Mouse (Mus musculus) testis, adult 2 months (tissue): ENCODE data around the gene Plekhg6. TPM values are rescaled to one million over a fixed set of nuclear protein-coding genes. Genes with fewer than 3 reads are reported as not detected.

Experiments
- H3K27ac ChIP-seq: fragments of 200-500 bp; 2 replicates; pipeline ENCODE4 v1.5.1; 2012; ENCODE audit warnings: low read depth, low read length; ENCODE audit not compliant: control insufficient read depth, insufficient read depth
- H3K27me3 ChIP-seq: fragments of 200-500 bp; 2 replicates; pipeline ENCODE4 v1.6.1; 2012; ENCODE audit warnings: mild to moderate bottlenecking, low read length, moderate library complexity; ENCODE audit not compliant: control insufficient read depth, insufficient read depth
- H3K36me3 ChIP-seq: fragments of 200-500 bp; 2 replicates; pipeline ENCODE4 v1.6.1; 2012; ENCODE audit warnings: mild to moderate bottlenecking, low read length; ENCODE audit not compliant: control insufficient read depth, insufficient read depth
- H3K4me1 ChIP-seq: fragments of 200-500 bp; 2 replicates; pipeline ENCODE4 v1.6.1; 2012; ENCODE audit warnings: low read length; ENCODE audit not compliant: control insufficient read depth, insufficient read depth
- H3K4me3 ChIP-seq: fragments of 200-500 bp; 2 replicates; pipeline ENCODE4 v1.5.1; 2012; ENCODE audit warnings: low read depth, mild to moderate bottlenecking, low read length, moderate library complexity, mixed read lengths; ENCODE audit not compliant: control insufficient read depth
- CTCF ChIP-seq: fragments of 200-500 bp; IDR thresholded peaks from 2 replicates; pipeline ENCODE4 v1.5.1; 2012; ENCODE audit warnings: low read depth, mild to moderate bottlenecking, inconsistent platforms, low read length, moderate library complexity; ENCODE audit not compliant: control insufficient read depth, insufficient read depth, insufficient replicate concordance
- POLR2A ChIP-seq: fragments of 200-500 bp; IDR thresholded peaks from 2 replicates; pipeline ENCODE4 v1.6.1; 2012; ENCODE audit warnings: low read depth, mild to moderate bottlenecking, inconsistent platforms, low read length, moderate library complexity; ENCODE audit not compliant: control insufficient read depth
- polyA plus RNA-seq: library from polyadenylated mRNA; depleted of rRNA; stranded (reverse); fragments of >200 nt; gene quantifications from 2 replicates; pipeline ENCODE4 v1.2.3, GENCODE M21; 2012; rRNA removed

Plekhg6 gene
- 0.11 and 0.46 TPM in 2 replicates for polyA plus RNA-seq

DNA sequence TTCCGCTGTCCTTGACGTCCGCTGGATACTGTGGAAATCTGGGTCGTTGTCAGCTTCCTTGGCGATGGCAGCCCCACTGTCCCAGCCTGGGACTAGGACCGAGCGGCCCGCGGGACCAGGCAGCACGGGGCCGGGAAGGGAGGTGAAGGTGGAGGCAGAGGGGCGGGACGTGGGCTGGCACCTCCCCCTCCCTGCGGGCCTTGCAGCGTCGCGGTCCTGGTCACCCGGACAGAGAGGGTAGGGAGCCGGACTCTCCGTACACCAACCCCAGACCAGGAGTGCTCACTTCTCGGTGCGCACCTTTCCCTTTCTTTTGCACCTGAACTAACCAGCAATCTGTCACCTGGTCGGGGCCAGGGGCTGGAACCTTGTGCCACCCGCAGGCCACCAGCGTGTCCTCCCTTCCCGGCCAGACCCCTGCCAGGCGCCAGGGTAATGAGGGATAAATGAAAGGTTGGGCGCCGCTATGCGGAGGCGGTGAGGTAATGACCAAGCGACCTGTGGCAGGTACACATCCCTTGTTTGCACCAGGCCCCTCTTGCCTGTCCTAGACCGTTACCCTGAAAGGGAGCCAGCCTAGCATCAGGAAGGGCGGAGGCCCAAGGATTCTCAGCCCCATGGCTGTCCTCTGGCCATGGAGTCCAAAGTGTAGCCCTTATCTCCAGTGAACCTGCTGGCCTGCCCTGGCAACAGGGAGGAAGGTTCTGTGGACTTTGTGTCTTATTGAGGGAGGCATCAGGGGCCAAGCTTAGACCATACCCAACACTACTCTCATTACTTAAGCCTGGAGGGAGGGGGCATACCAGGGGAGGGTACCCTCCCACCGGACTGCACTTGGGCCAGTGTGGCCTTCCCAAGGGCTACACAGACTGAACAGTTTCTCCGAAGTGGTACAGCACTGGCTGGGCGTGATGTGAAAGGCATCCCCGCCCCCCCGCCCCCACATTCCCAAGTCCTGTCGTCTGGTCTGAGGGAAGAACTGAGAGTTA is at the start of gene Plekhg6:
Plekhg6 (minus strand) TSS at position 422 of the 989 bp plus-strand sequence.
- Histone ChIP-seq H3K36me3 (no peaks in the 10 kb centered on the region), H3K27ac (no peak within 1 kb of the TSS), H3K4me1 (peaks cover 6% of the 10 kb centered on the region), H3K27me3 (no peaks in the 10 kb centered on the region), H3K4me3 (0 out of 2 replicates have a peak within 1 kb of the TSS, but pooled peaks have one; percentile 26)
- TF ChIP-seq POLR2A = no peak
- TF ChIP-seq CTCF = no peak

DNA sequence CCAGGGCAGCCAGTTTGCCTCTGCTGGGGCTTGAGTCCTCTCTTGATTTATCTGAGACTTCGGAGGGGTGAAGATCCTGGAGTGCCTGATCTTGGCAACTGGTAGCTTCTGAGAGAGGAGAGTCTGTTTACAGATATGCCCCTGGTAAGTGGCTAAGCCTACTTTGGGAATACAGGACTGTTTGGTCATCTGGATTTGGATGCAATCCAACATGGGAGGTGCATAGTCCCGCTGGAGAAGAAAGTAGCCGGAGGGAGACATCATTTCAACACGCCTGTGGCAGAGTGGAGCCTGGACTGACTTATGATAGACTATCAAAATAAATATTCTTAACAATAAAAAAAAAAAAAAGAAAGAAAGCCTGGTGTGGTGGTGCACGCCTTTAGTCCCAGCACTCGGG is 49.1 kb upstream of the Plekhg6 start:
- no peaks in the 10 kb centered on the region for H3K36me3 ChIP-seq
- H3K27me3 ChIP-seq = no peaks in the 10 kb centered on the region
- no peak for TF ChIP-seq POLR2A
- no peak for TF ChIP-seq CTCF
- H3K27ac ChIP-seq = no peak overlapping the region
- H3K4me3 ChIP-seq = no peak overlapping the region
- peaks cover 8% of the 10 kb centered on the region for H3K4me1 ChIP-seq

DNA sequence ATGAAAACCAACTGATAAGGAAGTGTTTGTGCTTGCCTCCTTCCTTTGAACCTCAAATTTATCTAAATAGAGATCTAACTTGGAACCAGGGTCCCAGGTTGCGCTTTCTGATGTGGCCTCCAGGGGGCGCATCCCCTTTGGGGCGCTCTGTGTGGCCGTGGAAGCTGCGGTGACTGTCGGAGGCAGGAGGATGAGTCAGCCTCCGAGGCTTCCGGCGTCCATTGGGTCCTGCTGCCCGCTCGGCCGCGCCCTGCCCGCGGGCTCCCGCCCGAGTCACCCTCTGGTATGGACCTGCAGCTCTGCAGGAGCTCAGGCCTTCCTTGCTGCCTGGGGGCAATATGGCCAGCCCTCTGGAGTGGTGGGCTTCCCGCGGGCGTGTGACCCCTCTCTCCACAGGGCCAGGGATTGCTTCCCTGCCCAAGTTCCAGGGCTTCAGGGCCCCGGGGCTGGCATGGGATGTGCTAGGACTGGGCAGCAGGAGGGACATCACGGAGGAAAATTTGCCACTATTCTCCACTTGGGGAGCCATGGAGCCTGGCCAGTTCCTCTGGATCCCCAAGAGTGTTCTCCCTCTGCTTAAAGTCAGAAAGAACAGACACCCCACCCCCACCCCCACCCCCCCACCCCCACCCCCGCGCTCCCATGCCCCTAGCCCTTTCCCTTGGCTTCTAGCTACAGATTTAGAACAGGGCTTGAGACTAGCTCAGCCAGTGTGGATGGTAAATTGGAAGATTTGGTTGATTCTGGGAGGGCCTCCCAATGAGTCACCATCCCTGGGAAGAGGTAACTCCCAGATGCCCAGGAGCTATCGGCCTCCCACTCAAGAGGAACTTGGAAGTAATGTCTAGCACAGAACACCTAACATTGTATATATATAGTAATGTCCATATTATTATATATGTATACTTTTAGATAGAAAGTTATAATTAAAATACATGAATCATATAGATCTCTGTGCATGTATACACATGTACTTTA is 46.1 kb upstream of the Plekhg6 start:
- TF ChIP-seq POLR2A = no peak
- peak; percentile 91 for TF ChIP-seq CTCF
- no peaks in the 10 kb centered on the region for H3K36me3 ChIP-seq
- H3K27ac ChIP-seq = no peak overlapping the region
- H3K4me1 ChIP-seq = peaks cover 8% of the 10 kb centered on the region
- no peaks in the 10 kb centered on the region for H3K27me3 ChIP-seq
- peak overlapping the region; percentile 43; the same call in 1 of the 2 replicates for H3K4me3 ChIP-seq

DNA sequence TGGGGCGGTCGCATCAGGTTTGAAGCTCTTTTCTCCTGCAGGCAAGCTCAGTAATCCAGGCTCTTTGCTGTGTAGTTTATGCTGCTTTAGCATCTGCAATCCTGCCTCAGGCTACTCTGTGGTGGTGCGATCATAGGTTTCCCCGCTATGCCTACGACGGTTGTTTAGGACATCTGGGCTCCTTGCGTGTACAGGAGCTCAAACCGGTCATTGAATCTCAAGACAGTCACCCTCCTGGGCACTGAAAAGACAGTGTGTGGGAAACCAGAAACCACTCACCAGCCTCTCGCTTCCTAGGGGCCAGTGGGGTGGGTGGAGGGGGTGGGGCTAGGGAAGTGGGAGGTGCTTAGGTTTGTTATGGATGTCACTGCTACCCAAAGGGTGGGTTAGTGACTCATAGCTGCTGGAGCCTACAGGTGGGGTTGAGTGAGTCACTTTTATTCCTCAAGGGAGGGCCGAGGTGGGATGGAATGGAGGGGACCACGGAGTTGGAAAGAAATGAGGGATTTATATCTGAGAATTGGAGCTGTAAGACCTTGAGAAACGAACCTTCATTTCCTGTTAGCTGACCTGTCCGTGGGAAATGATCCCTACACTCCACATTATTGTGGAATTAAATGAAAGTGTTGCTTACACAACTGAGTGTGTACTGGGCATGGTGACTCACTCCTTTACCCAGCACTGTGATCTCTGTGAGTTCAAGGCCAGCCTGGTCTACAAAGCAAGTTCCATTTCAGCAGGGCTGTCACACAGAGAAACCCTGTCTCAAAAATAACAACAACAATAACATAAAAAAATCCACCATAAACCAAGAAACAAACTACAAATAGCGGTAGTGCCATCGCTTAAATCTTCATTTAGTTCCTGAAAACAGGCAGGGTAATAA is 44.9 kb upstream of the Plekhg6 start:
- H3K36me3 ChIP-seq = no peaks in the 10 kb centered on the region
- H3K27me3 ChIP-seq = no peaks in the 10 kb centered on the region
- H3K4me1 ChIP-seq = peaks cover 4% of the 10 kb centered on the region
- no peak overlapping the region for H3K27ac ChIP-seq
- no peak overlapping the region for H3K4me3 ChIP-seq
- TF ChIP-seq CTCF = no peak

DNA sequence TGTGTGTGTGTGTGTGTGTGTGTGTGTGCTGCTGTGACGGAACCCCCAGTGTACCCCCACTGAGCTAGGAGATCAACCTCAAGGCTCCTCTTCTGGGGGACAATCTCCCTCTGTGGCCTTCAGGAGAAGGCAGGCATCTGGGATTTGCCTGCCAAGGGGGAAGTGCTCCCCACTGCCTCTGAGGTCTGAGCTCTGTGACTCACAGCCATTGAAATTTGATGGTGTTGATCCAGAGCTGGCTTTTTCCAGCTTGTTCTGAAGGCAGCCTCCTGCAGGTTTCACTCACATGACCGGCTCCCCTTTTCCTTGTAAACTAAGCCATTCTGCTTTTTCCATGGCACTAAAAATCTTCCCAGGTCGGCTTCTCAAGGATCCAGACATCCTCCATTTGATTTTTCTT is 43.6 kb upstream of the Plekhg6 start:
- Histone ChIP-seq H3K36me3 (no peaks in the 10 kb centered on the region), H3K27ac (no peak overlapping the region), H3K4me3 (no peak overlapping the region), H3K4me1 (no peaks in the 10 kb centered on the region; the same call in 1 of the 2 replicates), H3K27me3 (no peaks in the 10 kb centered on the region)
- no peak for TF ChIP-seq POLR2A
- no peak for TF ChIP-seq CTCF

DNA sequence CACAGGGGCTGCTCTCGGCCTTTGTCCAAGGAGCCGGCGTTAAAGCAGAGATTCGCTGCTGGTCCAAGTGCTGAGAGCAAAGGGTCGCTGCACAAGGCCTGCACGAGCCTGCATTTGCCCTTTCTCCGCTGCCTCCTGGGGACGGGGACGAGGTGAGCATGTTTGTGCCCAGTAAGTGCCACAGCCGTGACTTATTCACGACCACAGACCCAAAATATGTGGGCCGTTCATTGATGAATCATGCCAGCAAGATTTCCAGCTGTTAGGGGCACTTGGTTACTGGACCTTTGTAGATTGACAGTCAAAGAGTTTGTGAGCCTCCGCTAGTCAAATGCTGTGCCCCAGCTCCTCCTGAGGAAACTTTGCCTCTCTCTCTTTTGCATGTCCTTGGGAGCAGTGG is 42.9 kb upstream of the Plekhg6 start:
- Histone ChIP-seq H3K4me3 (no peak overlapping the region), H3K27me3 (no peaks in the 10 kb centered on the region), H3K4me1 (no peaks in the 10 kb centered on the region; the same call in 1 of the 2 replicates), H3K36me3 (no peaks in the 10 kb centered on the region), H3K27ac (no peak overlapping the region)
- no peak for TF ChIP-seq CTCF

DNA sequence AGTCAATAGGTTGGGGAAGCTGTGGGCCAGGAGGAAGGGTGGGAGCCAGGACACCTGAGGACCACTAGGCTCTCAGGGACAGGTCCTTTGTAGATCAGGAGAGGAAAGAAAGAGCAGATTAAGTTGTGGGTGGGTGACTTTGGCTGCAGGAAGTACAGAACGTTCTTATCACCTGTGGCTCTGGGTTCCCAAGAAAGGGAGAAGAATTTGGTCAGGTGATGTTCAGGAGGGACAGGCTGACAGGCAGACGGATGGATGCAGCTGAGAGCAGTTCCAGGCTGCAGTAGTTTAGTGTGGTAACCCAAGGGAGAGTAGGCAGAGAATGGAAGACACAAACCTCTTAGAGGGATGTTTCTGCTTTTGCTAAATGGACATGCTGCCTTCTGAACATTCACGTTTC is 42.5 kb upstream of the Plekhg6 start:
- no peak overlapping the region for H3K4me3 ChIP-seq

More for the DNA sequence above, 42.5 kb upstream of the Plekhg6 start:
- Histone ChIP-seq H3K36me3 (no peaks in the 10 kb centered on the region), H3K27me3 (no peaks in the 10 kb centered on the region), H3K4me1 (no peaks in the 10 kb centered on the region; the same call in 1 of the 2 replicates), H3K27ac (no peak overlapping the region)
- no peak for TF ChIP-seq POLR2A
- TF ChIP-seq CTCF = no peak
